ENCODE assay signal across 1 mouse cellular context in genomic region chr13:23502916-23503315, GRCm38 (mm10).
TF ChIP-seq lines count a peak whose summit lies in the region.

No protein-coding gene starts in this region.

TF ChIP-seq in MEL, 35 proteins besides CTCF, POLR2A, EP300 and RAD21 (continued from another document):
- TF ChIP-seq USF2 (IDR thresholded peaks at IDR 0.05; ENCODE audit: borderline replicate concordance in 1 of 2, insufficient read depth in 1 of 2, low read depth in 1 of 2, low read length in 2 of 2) (no peak), ZKSCAN1 (IDR thresholded peaks at IDR 0.05; ENCODE audit: low read depth, low read length) (no peak), CHD1 (IDR thresholded peaks at IDR 0.05; ENCODE audit: low read depth, low read length) (no peak), CHD2 (IDR thresholded peaks at IDR 0.05; ENCODE audit: low read length) (no peak), KAT2A (conservative IDR thresholded peaks at IDR 0.05; ENCODE audit: low read depth, low read length) (no peak), MAX (IDR thresholded peaks at IDR 0.05; ENCODE audit: low read length) (no peak), ZC3H11A (IDR thresholded peaks at IDR 0.05; ENCODE audit: low read depth, low read length) (no peak), MXI1 (IDR thresholded peaks at IDR 0.05; ENCODE audit: low read depth, low read length) (no peak), TCF12 (IDR thresholded peaks at IDR 0.05; ENCODE audit: low read depth, low read length) (no peak), ELF1 (IDR thresholded peaks at IDR 0.05; ENCODE audit: low read depth, low read length) (no peak), TBP (IDR thresholded peaks at IDR 0.05; ENCODE audit: low read depth, low read length) (no peak), GABPA (IDR thresholded peaks at IDR 0.05; ENCODE audit: low read depth, low read length) (no peak), BHLHE40 (IDR thresholded peaks at IDR 0.05; ENCODE audit: borderline replicate concordance, low read depth, low read length) (no peak), MAFK (IDR thresholded peaks at IDR 0.05; ENCODE audit: borderline replicate concordance, low read depth, low read length) (no peak)
